Mouse (Mus musculus): Measurements from ENCODE around the gene Irx1.

DNA sequence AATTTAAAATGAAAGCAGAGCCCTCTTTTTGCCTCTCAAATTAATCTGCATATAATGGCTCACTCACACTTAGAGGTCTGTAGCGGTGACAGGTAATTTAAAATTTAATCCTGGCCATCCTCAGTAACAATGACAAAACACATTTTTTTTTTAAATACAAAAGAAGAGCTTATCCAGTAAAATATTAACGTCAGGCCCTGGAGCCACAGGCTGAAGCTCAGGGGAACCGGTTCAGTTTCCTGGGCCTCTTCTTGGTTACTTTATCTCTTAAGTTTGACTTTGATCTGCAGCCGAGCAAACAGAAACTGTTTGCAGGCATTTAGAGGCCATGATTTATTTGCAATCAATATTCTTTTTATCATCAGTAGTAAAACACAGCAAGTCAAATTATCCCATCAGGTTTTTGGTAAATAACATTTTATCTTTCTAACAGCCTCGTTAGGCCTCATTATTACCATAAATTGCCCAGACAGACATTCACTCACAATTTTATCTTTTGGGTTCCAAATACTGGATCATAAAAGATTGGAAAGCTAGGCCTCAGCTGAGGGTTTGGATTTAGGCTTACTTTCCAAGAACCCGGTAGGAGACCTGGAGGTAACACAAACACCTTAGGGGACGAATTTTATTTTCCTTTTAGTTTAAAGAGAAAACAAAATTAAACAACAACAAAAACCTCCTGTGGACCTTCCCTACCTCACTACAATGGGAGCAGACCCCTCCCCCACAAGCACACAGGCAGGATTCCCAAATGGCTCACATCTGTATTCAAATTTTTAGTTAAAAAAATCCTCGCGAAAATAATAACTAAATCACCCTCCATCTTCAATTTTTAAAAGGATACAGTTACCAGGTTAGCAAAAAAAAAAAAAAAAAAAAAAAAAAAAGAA lies 2.4 kb downstream of the Irx1 start:
- TF ChIP-seq CTCF (IDR thresholded peaks at IDR 0.05; ENCODE audit: low read depth, low read length) (no peak), GATA1 (IDR thresholded peaks at IDR 0.05; ENCODE audit: borderline replicate concordance, low read length) (no peak), TAL1 (conservative IDR thresholded peaks at IDR 0.05; ENCODE audit: low read depth, low read length) (no peak)
